In genomic region chr12:84170610-84171009, GRCm38 (mm10) we compare ENCODE assay signal across 21 mouse cellular contexts. TPM values are rescaled to one million over a fixed set of nuclear protein-coding genes. Genes with fewer than 3 reads are reported as not detected.
DNase-seq lines count a peak whose midpoint lies in the region; ATAC-seq and TF ChIP-seq lines count a peak whose summit lies in the region.
"Had no signal": no experiment of that assay in that cellular context is flagged by ENCODE, and none has a peak within 500 bp of the region (broad histone marks: within the 10 kb centered on the region; RNA-seq: fewer than 3 reads in every experiment).

No protein-coding gene starts in this region.

- no peak for TF ChIP-seq POLR2A in spleen, adult 2 months (IDR thresholded peaks at IDR 0.05; ENCODE audit: low read depth, low read length)

- peaks cover 28% of the 10 kb centered on the region for H3K36me3 ChIP-seq in spleen, adult 2 months (ENCODE audit: control insufficient read depth, insufficient read depth, low read length)
- H3K36me3 ChIP-seq in kidney, embryonic 16.5 days (ENCODE audit: insufficient read depth, low read length) = peaks cover 25% of the 10 kb centered on the region
- H3K36me3 ChIP-seq in midbrain, postnatal 0 days (ENCODE audit: insufficient read depth, low read length) = peaks cover 18% of the 10 kb centered on the region

- 75% methylated on average over 10 of the region's 10 CpGs for WGBS in spleen, adult 2 months
- WGBS in kidney, embryonic 16.5 days = 82% methylated on average over 10 of the region's 10 CpGs
- 89% methylated on average over 10 of the region's 10 CpGs for WGBS in midbrain, postnatal 0 days

- peaks cover 20% of the 10 kb centered on the region for H3K4me1 ChIP-seq in spleen, adult 2 months (ENCODE audit: control insufficient read depth, insufficient read depth, insufficient read length)
- H3K4me1 ChIP-seq in kidney, embryonic 16.5 days (ENCODE audit: insufficient read depth, low read length) = peaks cover 21% of the 10 kb centered on the region
- H3K4me1 ChIP-seq in midbrain, postnatal 0 days (ENCODE audit: insufficient read depth, low read length) = no peaks in the 10 kb centered on the region; the same call in 1 of the 2 replicates

- H3K27ac ChIP-seq in spleen, adult 2 months (ENCODE audit: insufficient read depth, low read length) = peak overlapping the region; percentile 8; the same call in 1 of the 2 replicates
- no peak overlapping the region for H3K27ac ChIP-seq in layer of hippocampus, adult 2 months
- H3K27ac ChIP-seq in kidney, embryonic 16.5 days (ENCODE audit: low read length) = no peak overlapping the region
- no peak overlapping the region for H3K27ac ChIP-seq in midbrain, postnatal 0 days (ENCODE audit: low read depth, low read length)
- H3K27ac ChIP-seq: embryonic facial prominence, embryonic 10.5 days; embryonic facial prominence, embryonic 12.5 days; forebrain, embryonic 13.5 days; forebrain, embryonic 15.5 days had no signal

- no peak for TF ChIP-seq CTCF in spleen, adult 2 months (IDR thresholded peaks at IDR 0.05; ENCODE audit: extremely low read depth, insufficient read depth, insufficient read length, insufficient replicate concordance)
- no peak for TF ChIP-seq CTCF in layer of hippocampus, adult 2 months (conservative IDR thresholded peaks at IDR 0.05)
- TF ChIP-seq CTCF in midbrain, postnatal 0 days (IDR thresholded peaks at IDR 0.05) = no peak

- H3K9me3 ChIP-seq in kidney, embryonic 16.5 days (ENCODE audit: low read length) = no peaks in the 10 kb centered on the region
- H3K9me3 ChIP-seq in midbrain, postnatal 0 days (ENCODE audit: low read length) = no peaks in the 10 kb centered on the region
- H3K9me3 ChIP-seq: embryonic facial prominence, embryonic 10.5 days; embryonic facial prominence, embryonic 12.5 days; forebrain, embryonic 13.5 days; forebrain, embryonic 15.5 days had no signal

- H3K4me3 ChIP-seq in spleen, adult 2 months (ENCODE audit: extremely low read depth, insufficient read depth, insufficient read length) = no peak overlapping the region
- no peak overlapping the region for H3K4me3 ChIP-seq in layer of hippocampus, adult 2 months
- H3K4me3 ChIP-seq in kidney, embryonic 16.5 days (ENCODE audit: low read length) = no peak overlapping the region
- no peak overlapping the region for H3K4me3 ChIP-seq in midbrain, postnatal 0 days (ENCODE audit: low read depth, low read length)
- H3K4me3 ChIP-seq: embryonic facial prominence, embryonic 10.5 days; embryonic facial prominence, embryonic 12.5 days; forebrain, embryonic 13.5 days; forebrain, embryonic 15.5 days had no signal

- H3K4me2 ChIP-seq in kidney, embryonic 16.5 days (replicated peaks; ENCODE audit: low read depth, low read length) = no peak overlapping the region
- H3K4me2 ChIP-seq in midbrain, postnatal 0 days (ENCODE audit: low read depth, low read length, poor library complexity, severe bottlenecking) = no peak overlapping the region
- H3K4me2 ChIP-seq: embryonic facial prominence, embryonic 12.5 days; forebrain, embryonic 13.5 days; forebrain, embryonic 15.5 days had no signal

- H3K27me3 ChIP-seq in spleen, adult 2 months (ENCODE audit: control insufficient read depth, insufficient read depth, low read length) = no peaks in the 10 kb centered on the region
- no peaks in the 10 kb centered on the region for H3K27me3 ChIP-seq in kidney, embryonic 16.5 days (ENCODE audit: insufficient read depth, low read length)
- H3K27me3 ChIP-seq in midbrain, postnatal 0 days (ENCODE audit: insufficient read depth, low read length) = no peaks in the 10 kb centered on the region
- H3K27me3 ChIP-seq: embryonic facial prominence, embryonic 12.5 days; forebrain, embryonic 13.5 days; forebrain, embryonic 15.5 days had no signal

- ATAC-seq in CD4-positive, CD25-positive, alpha-beta regulatory T cell, adult 4 months = peak; percentile 36
- ATAC-seq in inflammation-experienced regulatory T-cells, adult 6 months = peak; percentile 53
- ATAC-seq in kidney, embryonic 16.5 days (ENCODE audit: low FRiP score, low TSS enrichment) = no peak
- no peak for ATAC-seq in midbrain, postnatal 0 days (ENCODE audit: low FRiP score)
- ATAC-seq: activated CD4-positive, CD25-positive, alpha-beta regulatory T cell, adult 4 months; forebrain, embryonic 13.5 days; forebrain, embryonic 15.5 days; forebrain, postnatal 0 days had no signal

- DNase-seq in spleen, adult 2 months (ENCODE audit: low read depth in 1 of 2, low spot score in 2 of 2) = no peak
- DNase-seq in spleen, adult 12 weeks (ENCODE audit: low spot score) = no peak
- DNase-seq in layer of hippocampus, adult 2 months (ENCODE audit: low spot score in 2 of 2) = no peak
- DNase-seq in midbrain, postnatal 0 days (ENCODE audit: low spot score) = no peak
- DNase-seq: adrenal gland, adult 8-10 months; adrenal gland, postnatal 14 days; adrenal gland, postnatal 36 days; B cell, adult 2 months; cerebellum, adult 11-12 months; cerebellum, adult 2 months; cerebellum, adult 9-10 months; cerebellum, postnatal 10 days; forebrain, postnatal 0 days had no signal

- H3K9ac ChIP-seq in kidney, embryonic 16.5 days (replicated peaks; ENCODE audit: low read length) = no peak overlapping the region
- H3K9ac ChIP-seq in midbrain, postnatal 0 days (replicated peaks; ENCODE audit: low read length, poor library complexity, severe bottlenecking) = no peak overlapping the region
- H3K9ac ChIP-seq: embryonic facial prominence, embryonic 12.5 days; forebrain, embryonic 13.5 days; forebrain, embryonic 15.5 days; forebrain, postnatal 0 days had no signal

RNA-seq across cellular contexts. Expression of gene Pnma1, which starts 22.3 kb away (rescaled TPM):
- 0.21 and 0.40 TPM in 2 replicates for polyA plus RNA-seq in spleen, adult 2 months (2012; rRNA removed)
- polyA plus RNA-seq in CD4-positive, CD25-positive, alpha-beta regulatory T cell, adult 4 months (2017; shearing (Covaris generic)) = not detected
- polyA plus RNA-seq in inflammation-experienced regulatory T-cells, adult 6 months (2017; shearing (Covaris generic)) = under 1 TPM in 2 of 3 experiments, not detected in 1; 0.40 to 0.44 TPM
- total RNA-seq in layer of hippocampus, adult 2 months (2021) = 1 to 10 TPM; 2.8 to 3.8 TPM
- 1.1 and 1.2 TPM in 2 replicates for polyA plus RNA-seq in kidney, embryonic 16.5 days (2015; fragmentation: Nextera tagmentation; extraction: Ambion mirVana)
- total RNA-seq in midbrain, postnatal 0 days (2014; rRNA removed) = 6.0 and 8.1 TPM in 2 replicates
- 8.2 and 8.9 TPM in 2 replicates for polyA plus RNA-seq in midbrain, postnatal 0 days (2015; fragmentation: Nextera tagmentation; extraction: Ambion mirVana)
- polyA plus RNA-seq: activated CD4-positive, CD25-positive, alpha-beta regulatory T cell, adult 4 months had no signal

RNA-seq across cellular contexts. Expression of gene Elmsan1, which starts 48.1 kb away (rescaled TPM):
- polyA plus RNA-seq in spleen, adult 2 months (2012; rRNA removed) = 30.6 and 36.4 TPM in 2 replicates
- polyA plus RNA-seq in CD4-positive, CD25-positive, alpha-beta regulatory T cell, adult 4 months (2017; shearing (Covaris generic)) = 1 to 10 TPM; 7.3 to 8.2 TPM
- polyA plus RNA-seq in inflammation-experienced regulatory T-cells, adult 6 months (2017; shearing (Covaris generic)) = 1 to 10 TPM; 3.9 to 9.5 (median 7.2) TPM
- 10 to 100 TPM; 24.6 to 27.2 TPM for total RNA-seq in layer of hippocampus, adult 2 months (2021)
- polyA plus RNA-seq in kidney, embryonic 16.5 days (2015; fragmentation: Nextera tagmentation; extraction: Ambion mirVana) = 8.6 and 9.3 TPM in 2 replicates
- 8.5 and 15.6 TPM in 2 replicates for total RNA-seq in midbrain, postnatal 0 days (2014; rRNA removed)
- 2.0 and 3.0 TPM in 2 replicates for polyA plus RNA-seq in midbrain, postnatal 0 days (2015; fragmentation: Nextera tagmentation; extraction: Ambion mirVana)

RNA-seq across cellular contexts. Expression of gene Dnal1, which starts 56.4 kb away (rescaled TPM):
- 0.49 and 0.88 TPM in 2 replicates for polyA plus RNA-seq in spleen, adult 2 months (2012; rRNA removed)
- under 1 TPM; 0.10 to 0.12 TPM for polyA plus RNA-seq in CD4-positive, CD25-positive, alpha-beta regulatory T cell, adult 4 months (2017; shearing (Covaris generic))
- 1 to 10 TPM in 1 of 3 experiments, not detected in 2; 1.0 TPM for polyA plus RNA-seq in inflammation-experienced regulatory T-cells, adult 6 months (2017; shearing (Covaris generic))
- total RNA-seq in layer of hippocampus, adult 2 months (2021) = 100 to 1,000 TPM in 1 of 2 experiments, 10 to 100 TPM in 1; 99.1 to 101 TPM
- polyA plus RNA-seq in kidney, embryonic 16.5 days (2015; fragmentation: Nextera tagmentation; extraction: Ambion mirVana) = 4.2 and 4.8 TPM in 2 replicates
- 15.6 and 17.1 TPM in 2 replicates for total RNA-seq in midbrain, postnatal 0 days (2014; rRNA removed)
- 7.1 and 10.7 TPM in 2 replicates for polyA plus RNA-seq in midbrain, postnatal 0 days (2015; fragmentation: Nextera tagmentation; extraction: Ambion mirVana)

Comparison
In these comparisons a context has a peak if more than half of its experiments do, and no peak if none do; other contexts are left out.
1. ATAC-seq: peak in CD4-positive, CD25-positive, alpha-beta regulatory T cell, adult 4 months (single experiment) and inflammation-experienced regulatory T-cells, adult 6 months (single experiment); none in kidney, embryonic 16.5 days (single experiment) and midbrain, postnatal 0 days (single experiment).